Mouse (Mus musculus) ES-Bruce4 (cell line): ENCODE measurements at regions not wholly inside any gene's neighbourhood (a gene's known extent, or its start where the extent isn't known, plus 50 kb on each side); places are given as distances from the start of the nearest gene placed in this dataset.

ENCODE experiments used
- CTCF ChIP-seq: IDR thresholded peaks from one replicate; pipeline ENCODE4 v1.8.1; 2011; ENCODE audit warnings: low read depth, low read length
- EP300 ChIP-seq: IDR thresholded peaks from 2 replicates; pipeline ENCODE4 v1.6.1; 2011; ENCODE audit warnings: low read depth, low read length; ENCODE audit not compliant: insufficient read depth
- POLR2A ChIP-seq: IDR thresholded peaks from one replicate; pipeline ENCODE4 v1.8.1; 2011; ENCODE audit warnings: low read length; ENCODE audit not compliant: insufficient read depth

DNA sequence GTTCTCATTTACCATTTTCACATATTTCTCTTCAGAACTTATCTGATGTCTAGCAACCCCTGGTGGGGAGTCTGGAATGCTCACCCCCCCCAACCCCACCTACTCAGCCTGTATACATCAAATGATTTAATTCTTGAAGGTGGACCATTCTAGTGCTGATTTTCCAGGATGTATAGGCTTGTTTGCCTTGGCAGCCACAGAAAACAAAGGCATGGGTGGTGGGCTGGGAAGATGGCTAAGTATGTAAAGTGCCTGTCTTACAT lies 305.7 kb downstream of the Ets1 start:
- TF ChIP-seq CTCF: no peak
- TF ChIP-seq POLR2A: no peak
- TF ChIP-seq EP300: no peak
